Mouse (Mus musculus) myocyte (in vitro differentiated cells): ENCODE results near the gene Rbms1.

Experiments
- E2F4 ChIP-seq: IDR thresholded peaks from one replicate; pipeline ENCODE4 v1.6.1; 2011; ENCODE audit warnings: mild to moderate bottlenecking, control low read depth, moderate library complexity; ENCODE audit not compliant: insufficient read depth
- MAX ChIP-seq: IDR thresholded peaks from one replicate; pipeline ENCODE4 v1.6.1; 2011; ENCODE audit warnings: low read depth, mild to moderate bottlenecking, control low read depth
- POLR2A ChIP-seq: IDR thresholded peaks from one replicate; pipeline ENCODE4 v1.6.1; 2011; ENCODE audit warnings: low read depth, mild to moderate bottlenecking, control low read depth, moderate library complexity; ENCODE audit not compliant: insufficient read length
- POLR2AphosphoS2 ChIP-seq: IDR thresholded peaks from one replicate; pipeline ENCODE4 v1.6.1; 2011; ENCODE audit warnings: low read depth, control low read depth; ENCODE audit not compliant: insufficient read length
- TCF12 ChIP-seq: IDR thresholded peaks from one replicate; pipeline ENCODE4 v1.6.1; 2011; ENCODE audit warnings: mild to moderate bottlenecking, control low read depth; ENCODE audit not compliant: poor library complexity, insufficient read depth, severe bottlenecking
- USF1 ChIP-seq: IDR thresholded peaks from one replicate; pipeline ENCODE4 v1.6.1; 2011; ENCODE audit warnings: low read depth, mild to moderate bottlenecking, control low read depth, moderate library complexity

- TF ChIP-seq E2F4 (no peak), POLR2AphosphoS2 (no peak), POLR2A (no peak), USF1 (no peak), MAX (no peak), TCF12 (no peak)
Observed at GRCm38 (mm10) chr2:60787088-60787487, 175.9 kb downstream of the Rbms1 start.
